Mouse (Mus musculus): ENCODE measurements around the gene Afap1l2.

DNA sequence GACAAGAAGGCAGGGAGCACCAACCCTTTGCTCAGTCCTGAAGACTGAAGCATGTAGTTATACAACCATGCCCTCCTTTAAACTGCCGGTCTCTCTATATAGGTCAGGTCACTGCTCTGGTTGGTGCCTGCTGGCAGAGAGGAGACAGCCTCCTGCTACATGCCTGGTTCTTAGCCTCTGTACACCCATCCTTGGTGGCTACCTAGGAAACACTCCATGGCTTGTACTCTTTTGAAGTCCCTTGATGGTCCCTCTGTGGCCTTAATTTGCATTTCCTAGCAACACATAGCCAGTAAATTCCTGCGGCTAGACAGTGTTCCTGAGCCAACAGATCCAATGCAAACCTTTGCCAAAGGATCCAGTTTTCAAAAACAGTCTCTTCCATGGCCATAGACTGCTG is 62.4 kb downstream of the Afap1l2 start:
- no peak for TF ChIP-seq CTCF (IDR thresholded peaks at IDR 0.05; ENCODE audit: low read depth, low read length)
- TF ChIP-seq POLR2A (IDR thresholded peaks at IDR 0.05; ENCODE audit: insufficient read depth, low read length), result no peak
- TF ChIP-seq EP300 (IDR thresholded peaks at IDR 0.05; ENCODE audit: insufficient read depth, low read depth, low read length), result no peak

All from ES-Bruce4 (cell line).